Mouse (Mus musculus) G1E-ER4 (cell line): Measurements from ENCODE around the gene Clic6. TPM values are rescaled to one million over a fixed set of nuclear protein-coding genes. Genes with fewer than 3 reads are reported as not detected.

Experiments used
- GATA1 ChIP-seq: IDR thresholded peaks from one replicate; pipeline ENCODE4 v1.8.0; 2012; ENCODE audit warnings: low read length, inconsistent platforms
- polyA plus RNA-seq: library from polyadenylated mRNA; stranded (reverse); fragments of >175 nt; gene quantifications from 2 replicates; pipeline ENCODE4 v1.2.3, GENCODE M21; 2012

Gene Clic6
- polyA plus RNA-seq, 1 experiment: not detected

DNA sequence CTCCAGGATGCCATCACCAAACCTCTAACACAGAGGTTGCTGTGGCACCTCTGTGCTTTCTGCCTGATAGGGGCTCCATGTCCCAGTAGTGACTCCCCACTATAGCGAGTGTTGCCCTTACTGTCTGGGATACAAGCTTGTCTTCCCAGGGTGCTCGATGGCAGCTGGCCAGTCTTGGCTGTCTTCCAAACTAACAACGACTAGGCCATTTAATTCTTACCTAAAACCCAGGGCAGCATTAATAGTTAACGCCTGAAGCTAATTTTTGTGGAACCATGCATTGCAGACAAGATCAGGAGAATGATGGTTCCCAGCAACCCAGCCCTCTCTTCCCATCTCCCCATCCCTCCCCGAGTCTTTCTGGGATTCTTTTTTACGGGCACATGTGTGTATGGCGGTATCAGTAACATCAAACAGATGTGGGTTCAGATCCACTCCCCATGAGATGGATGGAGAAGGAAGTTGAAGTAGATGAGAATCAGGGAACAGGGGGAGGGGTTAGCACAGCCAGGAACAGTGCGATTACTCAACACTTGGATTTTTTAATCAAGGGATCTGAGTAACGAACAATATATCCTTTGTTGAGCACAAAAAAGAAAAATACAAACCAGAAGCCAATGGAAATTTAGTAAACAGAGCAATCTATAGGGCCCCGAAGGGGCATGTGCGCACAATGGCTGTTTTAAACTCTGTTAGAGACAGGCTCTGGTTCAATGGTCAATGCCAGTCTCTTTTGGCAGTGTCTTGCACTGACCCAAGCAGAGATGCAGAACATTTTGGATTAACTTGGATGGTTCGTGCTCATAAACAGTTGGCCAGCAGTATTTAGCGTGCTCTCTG, 66.0 kb downstream of the Clic6 start:
- no peak for TF ChIP-seq GATA1

- no peak for TF ChIP-seq GATA1
These were observed 66.5 kb downstream of the Clic6 start for GRCm38 (mm10) chr16:92552106-92552382.

DNA sequence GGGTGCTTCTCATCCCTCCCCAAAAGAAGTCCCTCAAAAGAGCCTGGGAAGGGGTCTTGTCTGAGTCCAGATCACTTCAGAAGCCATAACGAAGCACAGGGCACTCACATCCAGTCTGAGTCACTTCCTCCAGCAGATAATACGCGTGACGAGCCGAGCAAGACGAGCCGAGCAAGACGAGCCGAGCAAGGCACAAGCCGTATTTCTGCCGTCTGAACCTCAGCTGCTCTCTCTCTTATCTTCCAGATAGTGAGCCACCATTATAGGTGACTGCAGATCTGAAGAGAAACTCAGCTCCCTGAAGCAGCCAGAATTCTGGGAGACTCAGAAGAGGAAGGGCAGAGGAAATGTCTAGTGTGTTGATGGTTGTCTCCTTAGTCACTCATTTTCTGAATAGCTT, 67.3 kb downstream of the Clic6 start:
- TF ChIP-seq GATA1: no peak

GRCm38 (mm10) chr16:92555051-92555450, 69.5 kb downstream of the Clic6 start:
- no peak for TF ChIP-seq GATA1

DNA sequence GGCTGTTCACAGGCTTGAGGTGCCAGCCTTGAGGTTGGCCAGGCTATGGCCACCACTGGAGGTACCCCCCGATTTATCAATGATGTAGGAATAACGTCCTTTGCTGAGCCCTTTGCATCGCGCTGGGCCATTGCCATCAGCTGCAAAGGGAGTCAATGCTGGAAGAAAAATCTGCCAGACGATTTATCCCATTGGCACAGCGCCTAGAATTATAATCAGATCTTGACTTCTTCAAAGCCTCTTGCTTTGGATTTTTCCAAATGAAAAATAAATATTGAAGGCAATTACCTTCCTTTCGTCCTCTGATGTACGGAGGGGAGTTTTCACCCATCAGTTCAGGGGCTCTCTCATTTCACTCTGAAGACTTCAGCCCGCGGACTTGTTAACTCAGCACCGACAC, 79.8 kb downstream of the Clic6 start:
- no peak for TF ChIP-seq GATA1

DNA sequence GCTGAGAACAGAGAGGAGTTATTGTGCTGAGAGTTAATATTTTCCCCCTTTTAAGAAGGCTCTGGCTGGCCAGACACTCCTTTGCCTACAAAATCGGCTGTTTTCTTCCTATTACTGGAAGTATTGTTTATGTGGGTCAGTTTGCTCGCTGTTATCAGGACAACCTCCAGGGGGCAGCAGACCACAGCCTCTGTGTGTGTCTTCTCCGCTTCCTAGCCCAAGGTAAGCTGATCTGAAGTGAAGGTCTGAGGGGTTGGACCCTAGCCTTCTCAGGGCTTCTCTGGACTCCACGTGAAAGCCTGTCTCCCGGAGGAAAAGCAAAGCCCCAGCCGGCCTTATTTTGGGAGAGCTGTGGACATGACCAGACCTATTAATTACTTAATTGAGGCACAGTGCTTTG, 80.2 kb downstream of the Clic6 start:
- no peak for TF ChIP-seq GATA1

DNA sequence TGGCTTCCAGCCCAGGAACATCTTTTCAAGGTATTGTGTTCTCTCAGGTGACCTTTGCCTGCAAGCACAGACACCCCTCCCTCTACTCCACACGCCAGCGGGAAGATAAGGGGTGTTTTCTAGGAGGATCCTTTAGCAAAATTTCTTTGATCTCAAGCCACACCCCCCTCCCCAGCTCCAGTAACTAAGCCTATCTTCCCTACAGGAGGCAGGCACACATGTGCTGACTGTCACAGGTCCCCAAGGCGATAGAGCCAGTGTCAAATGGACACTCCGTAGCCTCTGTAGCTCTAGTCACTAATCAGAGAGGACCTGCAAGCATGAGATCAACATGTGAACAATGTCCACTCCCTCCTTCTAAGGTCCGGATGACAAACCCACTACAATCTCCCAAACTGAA, 80.6 kb downstream of the Clic6 start:
- no peak for TF ChIP-seq GATA1

- no peak for TF ChIP-seq GATA1
These were observed 85.7 kb downstream of the Clic6 start for GRCm38 (mm10) chr16:92571246-92571645.

DNA sequence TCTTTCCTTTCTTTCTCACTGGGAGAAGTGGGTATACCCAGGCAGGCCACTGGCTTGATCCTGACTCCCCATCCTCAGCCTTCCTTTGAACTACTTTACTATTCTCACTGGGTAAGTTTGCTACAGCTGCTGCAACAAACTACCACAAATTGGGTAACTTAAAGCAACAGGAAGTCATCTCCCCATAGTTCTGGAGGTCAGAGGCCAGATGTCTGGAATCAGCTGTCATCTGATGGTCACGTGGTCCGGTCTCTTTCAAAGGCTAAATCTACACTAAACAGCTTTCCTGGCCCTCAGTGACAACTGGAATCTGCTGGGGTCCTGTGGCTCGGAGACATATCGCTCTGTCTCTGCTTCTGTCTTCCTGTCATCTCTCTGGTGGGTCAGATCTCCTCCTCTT, 87.7 kb downstream of the Clic6 start:
- no peak for TF ChIP-seq GATA1

GRCm38 (mm10) chr16:92575792-92576191, 90.3 kb downstream of the Clic6 start:
- no peak for TF ChIP-seq GATA1

- no peak for TF ChIP-seq GATA1
These were observed 91.8 kb downstream of the Clic6 start for GRCm38 (mm10) chr16:92577381-92577780.

DNA sequence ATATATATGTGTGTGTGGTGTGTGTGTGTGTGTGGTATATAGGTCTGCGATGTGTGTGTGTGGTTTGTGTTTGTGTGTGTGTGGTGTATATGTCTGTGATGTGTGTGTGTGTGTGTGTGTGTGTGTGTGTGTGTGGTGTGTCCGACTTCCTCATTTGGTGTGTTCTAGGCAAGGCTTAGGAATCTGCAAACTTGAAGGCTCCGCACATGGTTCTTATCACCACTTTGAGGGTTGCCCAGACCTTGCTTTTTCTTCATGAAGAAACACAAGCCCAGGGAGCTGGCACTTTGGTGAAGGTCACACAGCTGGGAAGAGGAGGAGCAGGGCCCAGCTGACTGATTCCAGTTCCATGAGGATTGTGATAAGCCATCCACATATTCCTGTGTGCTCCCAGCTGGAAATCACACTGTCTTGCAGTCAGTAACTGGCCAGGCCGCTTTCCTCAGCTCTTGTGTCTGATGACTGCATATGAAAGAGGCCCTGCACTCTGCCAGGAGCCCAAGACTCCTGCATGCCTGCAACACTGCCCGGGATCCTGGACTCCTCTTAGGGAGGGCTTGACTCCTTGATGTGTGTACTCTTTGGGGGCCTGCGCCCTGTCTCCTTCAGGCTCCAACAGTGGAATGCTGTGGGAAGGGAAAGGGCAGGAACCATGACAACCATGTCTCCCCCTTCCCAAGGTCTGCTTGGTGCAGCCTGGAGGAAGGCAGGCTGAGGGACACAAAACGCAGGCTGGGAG, 93.5 kb downstream of the Clic6 start:
- no peak for TF ChIP-seq GATA1

- no peak for TF ChIP-seq GATA1
These were observed 95.4 kb downstream of the Clic6 start for GRCm38 (mm10) chr16:92580981-92581380.

- TF ChIP-seq GATA1: no peak
These were observed 96.2 kb downstream of the Clic6 start for GRCm38 (mm10) chr16:92581767-92582166.

GRCm38 (mm10) chr16:92587836-92588235, 102.3 kb downstream of the Clic6 start:
- TF ChIP-seq GATA1: no peak

Other genes with a start within 250 kb of the Clic6 start
- not detected in 2 replicates for gene Kcne2, start 193.3 kb upstream of the Clic6 start, polyA plus RNA-seq
- gene Smim11, start 184.4 kb upstream of the Clic6 start, polyA plus RNA-seq: 3.7 and 4.7 TPM in 2 replicates
- not detected in 2 replicates for gene Fam243, start 164.3 kb upstream of the Clic6 start, polyA plus RNA-seq
- gene Kcne1, start 126.3 kb upstream of the Clic6 start, polyA plus RNA-seq: not detected in 2 replicates
- 13.4 and 18.7 TPM in 2 replicates for gene Rcan1, start 14.9 kb upstream of the Clic6 start, polyA plus RNA-seq